Mouse (Mus musculus): Measurements from ENCODE around the gene Nr1i3.

The Nr1i3 gene

DNA sequence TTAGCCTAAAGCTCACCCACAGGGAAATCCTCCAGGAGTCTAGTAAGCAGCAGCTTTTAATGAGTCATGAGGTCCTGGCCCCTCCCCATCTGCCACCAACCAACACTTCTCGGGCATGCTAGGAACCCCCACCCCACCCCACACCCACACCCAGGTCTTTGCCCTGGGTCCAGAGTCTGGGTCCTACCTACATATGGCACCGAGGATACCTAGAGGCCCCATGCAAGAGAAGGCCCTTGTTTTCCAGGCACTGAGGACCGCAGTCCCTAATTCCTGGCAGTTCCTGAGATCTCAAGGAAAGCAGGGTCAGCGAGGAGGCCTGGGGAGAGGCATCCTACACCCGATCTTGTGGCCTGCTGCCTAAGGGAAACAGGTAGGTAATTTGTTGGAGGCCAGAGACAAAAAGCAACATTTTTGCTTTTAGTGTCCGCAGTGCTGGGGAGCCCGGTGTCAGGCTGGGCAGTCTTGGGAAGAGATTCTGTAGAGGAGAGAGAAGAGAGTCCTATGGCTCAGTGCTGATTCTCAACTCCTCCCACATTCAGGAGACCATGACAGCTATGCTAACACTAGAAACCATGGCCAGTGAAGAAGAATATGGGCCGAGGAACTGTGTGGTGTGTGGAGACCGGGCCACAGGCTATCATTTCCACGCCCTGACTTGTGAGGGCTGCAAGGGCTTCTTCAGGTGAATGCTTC, at the start of gene Nr1i3:
Gene Nr1i3 (plus strand): TSS at position 170 of the 696 bp plus-strand sequence.
- no peak for DNase-seq (ENCODE audit: low spot score in 2 of 2)

DNA sequence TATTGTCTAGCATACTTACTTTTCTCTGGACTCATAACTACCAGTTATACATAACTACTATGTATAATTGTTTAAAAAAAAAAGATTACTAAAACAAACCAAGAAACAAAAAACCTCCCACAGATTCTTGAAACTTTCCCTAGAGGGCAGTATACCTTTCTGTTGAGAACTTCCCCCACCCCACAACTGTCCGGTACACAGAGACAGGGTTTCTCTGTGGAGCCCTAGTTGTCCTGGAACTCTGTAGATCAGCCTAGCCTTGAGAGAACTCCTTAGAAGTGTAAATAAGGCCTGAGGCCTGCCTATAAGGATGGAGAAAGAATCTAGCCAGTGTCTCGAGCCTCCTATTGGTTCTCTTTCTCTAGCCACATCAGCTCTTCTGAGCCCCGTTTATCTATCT, 49.5 kb upstream of the Nr1i3 start:
- no peak for DNase-seq (ENCODE audit: low spot score in 2 of 2)

DNA sequence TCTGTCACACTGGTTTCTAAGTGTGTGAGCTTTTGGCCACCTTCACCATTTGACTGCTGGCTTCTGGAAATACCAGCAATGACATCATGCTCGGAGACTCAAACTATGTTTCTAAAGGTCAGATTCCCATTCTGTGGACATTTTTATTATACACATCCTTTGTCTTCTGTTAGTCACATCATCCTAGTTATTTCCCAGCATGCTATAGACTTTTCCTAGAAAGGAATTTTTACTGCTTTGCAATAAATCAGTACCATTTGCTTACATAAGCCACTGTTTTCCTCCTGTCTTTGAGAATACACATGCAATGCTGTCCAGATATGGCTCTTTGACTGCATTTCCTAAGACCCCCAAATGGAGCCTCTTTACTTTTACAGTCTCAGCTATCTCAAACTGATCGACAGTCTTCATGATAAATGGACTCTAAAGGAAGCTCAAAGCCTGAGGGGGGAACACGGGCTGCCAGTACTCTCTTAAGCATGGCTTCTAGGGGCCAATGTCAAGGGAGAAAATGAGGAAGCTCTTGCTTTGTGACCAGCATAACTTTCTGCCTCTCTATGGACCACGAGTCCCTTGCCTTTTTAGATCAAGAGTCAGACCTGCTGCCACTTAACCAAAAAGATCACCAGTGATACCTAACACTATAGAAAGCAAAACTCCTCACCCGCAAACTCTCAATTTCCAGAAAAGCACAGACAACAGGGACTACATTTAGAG, 48.0 kb upstream of the Nr1i3 start:
- DNase-seq (ENCODE audit: low spot score in 2 of 2): no peak

DNA sequence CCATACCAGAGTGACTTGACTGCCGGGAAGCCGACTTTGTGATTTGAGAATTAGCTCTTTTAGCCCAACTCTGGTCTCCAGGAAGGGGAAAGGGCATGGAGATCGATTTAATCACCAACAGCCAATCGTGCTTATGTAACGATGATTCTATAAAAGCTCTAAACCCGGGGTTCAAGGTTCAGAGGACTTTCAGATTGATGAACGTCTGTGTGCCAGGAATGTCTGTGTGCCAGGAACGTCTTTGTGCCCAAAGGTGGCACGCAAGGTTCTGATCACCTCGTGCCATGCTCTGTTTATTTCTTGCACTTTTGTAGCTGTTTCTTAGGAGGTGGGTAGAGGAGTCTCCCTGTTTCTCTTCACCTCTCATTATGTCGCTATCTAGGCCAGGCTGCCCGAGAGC, 44.9 kb upstream of the Nr1i3 start:
- DNase-seq (ENCODE audit: low spot score in 2 of 2): no peak

DNA sequence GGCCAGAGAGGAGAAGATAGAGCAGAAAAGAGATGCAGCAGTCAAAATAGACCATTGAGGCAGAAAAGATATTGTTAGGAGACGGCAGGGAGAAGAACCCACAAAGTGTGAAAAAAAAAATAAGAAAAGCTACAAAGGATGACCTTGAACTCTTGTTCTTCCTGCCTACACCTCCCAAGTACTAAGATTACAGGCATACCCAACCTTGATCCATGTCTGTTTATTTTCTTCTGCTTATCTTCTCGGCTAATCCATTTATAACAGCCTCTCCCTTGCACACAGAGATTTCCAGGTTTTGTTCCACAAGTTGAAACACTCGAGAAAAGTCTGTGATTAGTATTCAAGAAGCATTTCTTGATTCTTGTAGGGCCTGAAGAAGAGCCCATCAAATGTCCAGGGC, 43.9 kb upstream of the Nr1i3 start:
- DNase-seq (ENCODE audit: low spot score in 2 of 2): no peak

DNA sequence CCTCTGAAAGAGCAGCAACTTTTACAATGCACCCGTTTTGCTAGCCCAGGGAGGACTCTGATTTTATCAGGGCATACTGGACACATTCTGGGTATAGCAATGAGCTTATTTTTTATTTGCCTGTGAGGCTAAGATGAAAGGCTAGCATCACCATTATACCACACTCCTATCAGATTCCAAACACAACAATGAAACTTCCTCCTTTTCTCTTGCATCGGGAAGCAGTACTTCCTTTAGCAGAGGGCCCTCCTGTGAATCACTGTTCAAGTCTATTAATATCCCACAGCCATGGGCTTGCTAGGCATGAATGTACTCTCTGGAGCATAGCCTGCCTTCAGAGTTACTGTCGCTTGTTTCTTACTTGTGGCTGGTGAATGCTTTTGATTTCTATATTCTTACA, 42.6 kb upstream of the Nr1i3 start:
- no peak for DNase-seq (ENCODE audit: low spot score in 2 of 2)

DNA sequence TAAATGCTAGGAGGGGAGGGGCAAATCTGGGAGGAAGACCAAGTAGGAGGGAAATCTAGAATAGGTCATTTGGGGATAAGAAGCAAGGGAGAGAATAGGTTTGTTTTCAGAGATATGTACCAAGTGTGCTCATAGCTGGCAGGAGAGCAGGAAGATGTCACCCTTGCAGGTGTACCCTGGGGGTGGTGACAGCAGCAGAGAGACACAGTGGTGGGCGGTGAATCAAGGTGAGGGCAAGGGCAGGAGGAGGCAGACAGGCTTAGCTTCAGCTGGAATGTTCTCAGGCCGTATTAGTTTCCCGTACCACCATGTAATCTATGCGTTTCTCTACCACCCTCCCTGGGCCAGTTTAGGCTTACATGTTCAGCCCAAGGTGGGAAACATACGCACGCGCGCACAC, 41.0 kb upstream of the Nr1i3 start:
- DNase-seq (ENCODE audit: low spot score in 2 of 2): no peak

DNA sequence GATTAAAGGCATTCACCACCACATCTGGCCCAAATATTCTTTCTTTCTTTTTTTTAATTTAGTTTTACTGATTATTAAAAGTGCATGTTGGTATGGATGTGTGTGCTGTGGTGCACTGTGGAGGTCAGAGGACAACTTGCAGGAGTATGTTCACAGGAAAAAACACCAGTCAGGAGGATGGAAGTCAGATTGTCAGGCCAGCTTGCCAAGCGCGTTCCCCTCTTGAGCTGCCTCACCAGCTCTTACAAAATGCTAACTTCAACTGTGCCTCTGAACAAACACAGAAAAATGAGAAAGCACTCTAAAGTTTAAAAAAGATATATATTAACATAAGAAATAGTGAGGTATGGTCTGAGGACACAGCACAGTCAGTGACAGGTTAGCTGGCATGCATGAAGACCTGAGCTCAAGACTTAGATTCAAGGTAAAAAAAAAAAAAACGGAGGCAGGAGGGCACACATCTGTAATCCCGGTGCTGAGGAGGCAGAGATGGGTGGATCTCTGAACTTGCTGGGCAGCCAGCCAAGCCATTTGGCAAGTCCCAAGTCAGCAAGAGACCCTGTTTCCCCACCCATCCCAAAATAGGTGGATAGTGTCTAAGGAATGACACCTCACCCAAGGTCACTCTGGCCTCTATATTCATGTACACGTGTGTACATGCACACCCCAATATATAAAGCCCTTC, 34.1 kb upstream of the Nr1i3 start:
- no peak for DNase-seq (ENCODE audit: low spot score in 2 of 2)

DNA sequence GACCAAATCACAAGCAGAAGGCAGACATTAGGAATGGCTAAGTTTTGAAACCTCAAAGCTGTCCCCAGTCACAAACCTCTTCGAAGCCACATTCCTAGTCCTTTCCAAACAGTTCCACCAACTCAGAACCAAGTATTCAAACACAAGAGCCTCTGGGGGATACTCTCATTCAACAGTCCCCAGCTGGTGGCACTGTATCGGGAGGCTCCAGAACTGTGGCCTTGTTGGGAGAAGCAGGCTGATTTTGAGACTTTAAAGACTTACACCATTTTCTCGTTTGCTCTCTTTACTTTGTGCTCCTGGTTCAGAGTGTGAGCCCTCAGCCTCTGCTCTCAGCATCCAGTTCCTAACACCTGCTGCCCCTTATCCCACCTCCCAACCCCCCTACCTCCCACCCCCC, 30.7 kb upstream of the Nr1i3 start:
- DNase-seq (ENCODE audit: low spot score in 2 of 2): no peak

DNA sequence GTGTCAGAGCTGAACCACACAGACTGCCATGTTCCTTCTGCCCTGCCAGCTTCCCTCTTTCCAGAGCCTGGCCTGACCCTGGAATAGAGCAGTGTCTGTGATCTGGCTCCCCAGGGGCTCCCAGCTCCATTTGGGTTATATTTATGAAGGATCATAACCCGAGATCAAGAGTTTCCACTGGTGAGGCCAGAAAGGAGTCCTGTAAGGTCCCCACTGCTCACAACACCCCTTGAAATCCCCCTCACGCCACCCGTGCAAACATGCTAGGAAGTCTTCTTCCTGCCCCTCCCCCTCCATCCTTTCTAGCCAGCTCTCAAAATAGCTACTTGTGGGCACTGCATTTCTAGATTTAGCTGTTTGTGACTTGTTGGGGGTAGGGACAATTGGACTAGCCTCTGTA, 30.1 kb upstream of the Nr1i3 start:
- DNase-seq (ENCODE audit: low spot score in 2 of 2): no peak

DNA sequence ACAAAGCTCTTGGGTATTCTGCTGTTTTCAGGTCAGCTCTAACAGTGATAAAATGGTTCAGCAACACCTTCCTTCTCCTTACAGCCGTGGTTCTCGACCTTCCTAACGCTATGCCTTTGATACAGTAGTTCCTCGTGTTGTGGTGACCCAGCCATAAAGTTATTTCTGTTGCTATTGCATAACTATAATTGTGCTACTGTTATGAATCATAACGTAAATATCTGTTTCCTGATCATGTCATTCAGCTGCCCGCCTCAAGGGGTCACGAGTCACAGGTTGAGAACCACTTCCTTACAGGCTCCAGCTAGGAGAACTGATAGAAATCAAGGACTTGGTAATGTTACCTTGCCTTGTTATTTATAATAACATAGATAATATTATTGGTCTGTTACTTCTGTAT, 29.5 kb upstream of the Nr1i3 start:
- no peak for DNase-seq (ENCODE audit: low spot score in 2 of 2)

DNA sequence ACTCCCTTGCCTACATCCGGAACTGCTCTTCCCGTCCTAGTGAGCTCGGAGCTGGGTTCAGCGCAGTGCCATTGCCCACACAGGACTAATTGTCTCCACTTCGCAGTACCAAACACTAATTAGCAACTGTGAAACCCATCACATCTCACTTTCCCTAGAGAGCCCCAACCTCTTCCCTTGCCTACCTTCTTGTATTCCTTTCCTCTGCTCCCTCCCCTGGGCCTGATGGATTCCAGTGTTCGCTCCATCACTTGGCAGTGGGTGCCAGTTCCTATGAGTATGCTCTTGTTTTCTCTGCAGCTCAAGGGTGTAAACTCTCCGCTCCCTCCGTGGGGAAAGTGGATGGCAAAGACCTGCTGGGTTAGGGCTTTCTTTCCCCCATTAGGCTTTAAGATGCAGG, 28.1 kb upstream of the Nr1i3 start:
- DNase-seq (ENCODE audit: low spot score in 2 of 2): no peak

DNA sequence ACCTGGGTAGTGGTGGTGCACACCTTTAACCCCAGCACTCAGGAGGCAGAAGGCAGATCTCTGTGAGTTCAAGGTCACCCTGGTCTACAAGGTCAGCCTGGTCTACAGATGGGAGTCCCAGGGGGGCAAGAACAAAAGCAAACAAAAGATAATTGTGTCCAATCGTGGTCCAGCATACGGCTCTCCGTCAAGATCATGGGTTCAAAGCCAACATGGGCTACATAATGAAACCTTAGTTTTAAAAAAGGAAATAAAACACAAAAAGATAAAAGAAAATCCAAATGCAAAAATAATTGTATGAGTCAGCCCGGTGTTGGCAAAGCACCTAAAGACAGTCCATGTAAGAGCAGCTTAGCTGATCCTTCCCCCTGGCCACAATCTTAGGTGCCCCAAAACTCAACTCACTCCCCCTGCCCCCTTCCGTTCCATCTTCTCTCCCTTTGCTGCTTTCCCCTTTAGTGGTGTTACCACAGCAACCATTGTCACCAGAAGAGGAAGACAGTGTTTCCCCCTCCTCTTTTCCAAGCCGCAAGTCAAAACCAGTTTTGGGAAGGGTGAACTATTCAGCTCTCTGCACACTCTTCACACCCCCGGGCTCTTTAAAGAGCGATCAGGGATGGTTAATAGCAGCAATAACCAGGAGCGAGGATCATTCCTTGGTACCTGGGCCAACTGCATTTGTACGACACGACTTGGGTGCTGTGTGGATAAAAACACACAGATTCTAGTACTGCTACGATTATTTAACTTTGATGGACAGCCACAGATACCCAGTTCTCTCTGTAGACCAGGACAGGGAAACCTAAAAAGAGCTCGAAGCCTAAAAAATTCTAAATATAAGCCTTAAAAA, 25.7 kb upstream of the Nr1i3 start:
- DNase-seq (ENCODE audit: low spot score in 2 of 2): no peak

DNA sequence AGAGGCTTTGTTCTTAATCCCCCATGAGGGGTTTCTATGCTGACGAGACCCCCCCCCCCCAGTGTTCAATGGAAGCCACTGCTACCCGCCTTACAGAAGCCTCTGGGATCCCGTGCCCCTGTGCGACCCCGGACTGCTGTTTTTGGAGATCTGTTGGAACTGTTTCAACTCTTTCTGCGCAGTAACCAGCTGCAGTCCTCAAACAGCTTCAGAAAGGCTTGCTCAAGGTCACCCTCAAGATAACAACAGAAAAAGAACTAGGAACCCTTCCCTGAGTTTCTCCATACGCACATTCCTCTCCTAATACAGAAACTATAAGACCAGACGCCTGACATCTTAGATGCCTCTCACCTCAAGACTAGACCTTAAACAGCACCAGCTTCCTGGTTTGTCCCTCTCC, 24.7 kb upstream of the Nr1i3 start:
- no peak for DNase-seq (ENCODE audit: low spot score in 2 of 2)

DNA sequence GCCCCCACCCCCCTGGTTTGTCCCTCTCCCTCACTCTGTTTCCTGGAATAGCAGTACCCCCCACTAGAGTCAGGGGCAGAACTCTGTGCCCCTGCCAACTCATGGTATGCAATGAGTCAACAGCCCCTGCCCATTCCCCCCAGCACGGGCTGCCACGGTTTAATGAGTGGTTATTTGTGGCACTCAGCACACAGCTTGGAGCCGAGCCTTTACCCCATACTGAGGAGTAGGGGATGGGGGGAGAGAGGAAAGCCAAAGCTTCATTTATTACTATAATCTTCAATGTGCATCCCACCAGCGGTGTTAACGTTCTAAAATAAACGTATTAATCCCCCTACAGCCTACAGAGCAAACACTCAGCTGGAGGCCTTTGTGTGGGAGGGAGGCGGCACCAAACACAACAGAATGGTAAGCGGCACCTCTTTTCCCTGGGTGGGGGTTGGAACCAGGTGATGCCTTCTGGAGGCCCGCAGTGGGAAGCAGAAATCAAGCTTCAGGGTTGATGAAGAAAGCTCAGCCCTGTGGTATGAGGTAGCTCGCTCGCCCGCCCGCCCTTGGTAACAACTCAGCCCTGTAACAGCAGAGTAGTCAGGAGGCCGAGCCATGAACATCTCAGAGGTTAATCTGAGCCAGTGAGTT, 24.2 kb upstream of the Nr1i3 start:
- no peak for DNase-seq (ENCODE audit: low spot score in 2 of 2)

DNA sequence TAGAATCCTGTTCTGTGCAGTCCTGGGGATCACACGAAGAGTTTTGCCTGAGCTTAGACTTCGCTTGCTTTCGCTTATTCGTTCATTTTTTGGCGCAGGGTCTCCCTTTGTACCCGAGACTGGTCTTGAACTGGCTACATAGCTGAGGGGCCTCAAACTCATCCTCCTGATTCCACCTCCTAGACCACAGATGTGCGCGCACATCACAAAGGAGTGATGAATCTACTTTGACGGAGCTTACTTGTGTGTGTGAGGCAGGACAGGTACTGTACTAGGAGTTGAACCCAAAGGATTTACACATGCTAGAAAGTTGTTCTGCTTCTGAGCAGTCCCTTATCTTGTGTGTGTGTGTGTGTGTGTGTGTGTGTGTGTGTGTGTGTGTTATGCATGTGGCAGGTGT, 22.9 kb upstream of the Nr1i3 start:
- DNase-seq (ENCODE audit: low spot score in 2 of 2): no peak

DNA sequence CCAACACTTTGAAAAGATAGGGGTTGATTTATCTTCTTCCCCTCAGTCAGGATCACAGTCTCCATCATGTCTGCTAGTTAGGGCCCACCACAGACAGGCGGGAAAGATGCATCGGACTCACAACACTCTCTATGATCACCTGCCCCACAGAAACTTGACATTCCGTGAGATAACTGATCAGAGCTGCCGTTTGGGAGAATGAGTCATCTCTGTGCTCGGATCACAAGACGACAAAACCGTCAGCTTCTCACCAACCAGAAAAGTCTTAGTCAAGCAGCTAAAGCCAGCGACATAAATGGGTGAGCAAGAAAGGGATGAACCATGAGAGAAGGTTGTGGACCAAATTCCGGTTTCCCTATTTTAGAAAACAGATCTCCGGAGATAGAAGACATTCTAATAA, 21.5 kb upstream of the Nr1i3 start:
- DNase-seq (ENCODE audit: low spot score in 2 of 2): no peak

DNA sequence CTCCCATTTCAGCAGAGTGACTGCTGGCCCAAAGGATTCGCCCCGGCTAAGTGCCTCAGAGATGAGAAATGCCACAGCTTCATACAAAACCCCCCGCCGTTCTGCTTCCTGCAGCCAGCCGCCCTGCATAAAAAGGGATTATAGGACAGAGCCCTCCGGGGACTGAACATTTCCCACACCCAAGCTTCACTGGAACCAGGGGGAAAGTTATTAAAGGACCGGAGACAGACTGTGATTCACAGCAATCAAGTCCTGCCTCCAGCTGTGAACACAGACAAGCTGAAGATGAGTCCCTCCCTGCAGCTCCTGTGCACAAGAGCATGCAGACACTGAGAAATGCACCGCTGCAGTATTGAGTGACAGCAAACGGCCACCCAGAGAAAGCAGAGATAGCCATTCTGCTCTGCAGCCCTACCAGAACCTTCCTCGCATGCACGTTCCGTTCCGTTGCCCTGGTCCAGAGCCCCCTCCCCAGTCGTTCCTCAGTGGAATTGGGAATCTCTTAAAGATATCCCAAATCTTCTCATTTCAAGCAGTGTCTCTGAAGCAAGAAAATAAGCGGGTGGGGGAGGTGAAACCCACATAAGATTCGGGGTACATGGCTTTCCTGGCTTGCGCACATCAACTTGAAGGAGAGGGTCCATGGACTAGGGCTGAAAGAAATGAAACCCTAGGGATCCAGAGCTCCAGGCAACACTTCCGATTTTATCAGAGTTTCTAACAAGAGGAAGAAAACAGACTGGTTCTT, 20.5 kb upstream of the Nr1i3 start:
- DNase-seq (ENCODE audit: low spot score in 2 of 2): no peak

DNA sequence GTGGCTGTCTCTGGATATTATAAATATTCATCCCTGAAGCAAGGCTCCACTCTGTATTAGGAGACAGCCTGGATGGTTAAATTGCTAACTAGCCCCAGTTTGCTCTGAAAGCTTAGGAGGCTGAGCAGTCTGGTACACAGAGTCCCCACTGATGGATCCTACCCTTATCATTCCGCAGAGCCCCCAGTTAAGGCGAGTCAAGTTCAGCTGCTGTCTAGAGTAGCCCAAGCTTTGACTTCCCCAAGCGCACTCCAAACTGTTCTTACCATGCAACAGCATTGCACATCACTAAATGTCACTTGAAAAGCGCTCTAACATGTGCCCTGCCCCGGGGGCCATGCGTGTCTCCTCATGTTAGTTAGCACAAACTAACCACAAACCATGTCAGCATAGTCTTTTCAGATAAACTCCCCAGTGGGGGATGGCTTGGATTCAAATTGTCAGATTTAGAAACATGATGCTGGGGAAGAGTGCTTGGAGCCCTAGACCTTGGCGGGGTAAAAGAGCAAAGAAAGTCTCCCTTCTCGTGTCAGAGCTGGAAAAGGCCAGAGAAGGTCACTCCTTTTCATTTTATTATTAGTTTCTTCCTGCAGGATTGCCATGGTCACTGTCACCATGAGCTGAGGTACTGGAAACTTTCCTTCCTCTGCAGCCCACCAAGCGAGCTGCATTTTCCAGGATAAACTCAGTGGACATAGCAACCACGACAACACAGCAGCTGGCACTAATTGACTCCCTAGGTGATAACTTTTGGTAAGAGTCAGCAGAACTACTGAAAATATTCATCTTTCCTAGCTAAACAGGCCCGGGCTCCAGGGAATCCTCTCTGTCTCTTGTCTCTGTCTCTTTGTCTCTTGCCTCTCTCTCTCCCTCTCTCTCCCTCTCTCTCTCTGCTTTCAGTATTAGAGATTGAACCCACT, 19.6 kb upstream of the Nr1i3 start:
- DNase-seq (ENCODE audit: low spot score in 2 of 2): no peak

Measured in frontal cortex, postnatal 14 days (tissue).